Mouse (Mus musculus) heart, adult 2 months (tissue): Measurements from ENCODE around the gene Flot1.

Source experiments
- CTCF ChIP-seq: fragments of 200-600 bp; IDR thresholded peaks from 2 replicates; pipeline ENCODE4 v1.8.1; 2022; ENCODE audit warnings: antibody characterized with exemption, mild to moderate bottlenecking, moderate library complexity
- EP300 ChIP-seq: fragments of 200-500 bp; IDR thresholded peaks from 2 replicates; pipeline ENCODE4 v1.6.1; 2011; ENCODE audit warnings: low read depth, low read length, control low read depth; ENCODE audit not compliant: insufficient read depth
- POLR2A ChIP-seq: fragments of 200-500 bp; IDR thresholded peaks from 2 replicates; pipeline ENCODE4 v1.6.1; 2011; ENCODE audit warnings: mild to moderate bottlenecking, low read depth, low read length, control low read depth; ENCODE audit not compliant: insufficient read depth

DNA sequence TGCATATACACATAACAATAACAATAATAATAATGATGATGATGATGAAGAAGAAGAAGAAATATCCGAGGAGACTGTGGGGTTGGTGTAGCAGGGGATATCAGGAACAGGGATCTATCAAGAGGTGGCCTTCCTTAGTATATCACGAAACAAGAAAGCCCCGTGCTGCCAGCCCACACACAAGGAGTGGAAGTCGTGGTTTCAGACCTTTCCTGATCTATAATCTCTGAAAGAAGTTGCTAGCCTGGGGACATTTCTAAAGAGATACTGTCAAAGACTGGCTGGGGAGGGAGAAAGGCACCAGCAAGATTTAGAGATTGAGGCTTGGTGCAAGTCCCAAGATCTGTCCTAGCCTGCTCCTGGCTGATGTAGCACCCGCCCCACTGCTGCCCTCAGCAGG is 26.2 kb upstream of the Flot1 start:
- TF ChIP-seq CTCF (no peak), POLR2A (no peak), EP300 (no peak)
